In genomic region chr19:46326019-46326755, GRCm38 (mm10) we compare ENCODE assay signal across 9 mouse cellular contexts. TPM values are rescaled to one million over a fixed set of nuclear protein-coding genes. Genes with fewer than 3 reads are reported as not detected.
DNase-seq lines count a peak whose midpoint lies in the region; ATAC-seq and TF ChIP-seq lines count a peak whose summit lies in the region.
"Had no signal": no experiment of that assay in that cellular context is flagged by ENCODE, and none has a peak within 500 bp of the region (broad histone marks: within the 10 kb centered on the region; RNA-seq: fewer than 3 reads in every experiment).

No protein-coding gene starts in this region.

- no peak for TF ChIP-seq CTCF in left cerebral cortex, adult 2 months (IDR thresholded peaks at IDR 0.05)

- ATAC-seq in hindbrain, embryonic 13.5 days (ENCODE audit: low FRiP score), result no peak; the same call in 1 of the 2 replicates
- ATAC-seq in neural tube, embryonic 12.5 days (ENCODE audit: low FRiP score, low read depth), result no peak
- ATAC-seq: Patski had no signal

- H3K4me1 ChIP-seq in hindbrain, embryonic 13.5 days (replicated peaks), result peaks cover 82% of the 10 kb centered on the region
- peaks cover 45% of the 10 kb centered on the region for H3K4me1 ChIP-seq in neural tube, embryonic 12.5 days

- H3K9ac ChIP-seq in hindbrain, embryonic 13.5 days, result peak overlapping the region; percentile 84
- peak overlapping the region; percentile 35; the same call in 1 of the 2 replicates for H3K9ac ChIP-seq in neural tube, embryonic 12.5 days

- H3K4me2 ChIP-seq in hindbrain, embryonic 13.5 days, result peak overlapping the region; percentile 99
- peak overlapping the region; percentile 100 for H3K4me2 ChIP-seq in neural tube, embryonic 12.5 days (replicated peaks)

- no peaks in the 10 kb centered on the region for H3K9me3 ChIP-seq in hindbrain, embryonic 13.5 days
- no peaks in the 10 kb centered on the region for H3K9me3 ChIP-seq in neural tube, embryonic 12.5 days

- H3K27ac ChIP-seq in left cerebral cortex, adult 2 months, result peak overlapping the region; percentile 87
- H3K27ac ChIP-seq in hindbrain, embryonic 13.5 days, result peak overlapping the region; percentile 97
- no peak overlapping the region for H3K27ac ChIP-seq in neural tube, embryonic 12.5 days

- peak overlapping the region; percentile 63 for H3K4me3 ChIP-seq in left cerebral cortex, adult 2 months
- peak overlapping the region; percentile 61 for H3K4me3 ChIP-seq in hindbrain, embryonic 13.5 days
- H3K4me3 ChIP-seq in neural tube, embryonic 12.5 days, result peak overlapping the region; percentile 36

- H3K36me3 ChIP-seq in hindbrain, embryonic 13.5 days, result peaks cover 11% of the 10 kb centered on the region
- peaks cover 14% of the 10 kb centered on the region for H3K36me3 ChIP-seq in neural tube, embryonic 12.5 days

- 2% methylated on average over 29 of the region's 29 CpGs for WGBS in hindbrain, embryonic 13.5 days
- 4% methylated on average over 28 of the region's 29 CpGs for WGBS in neural tube, embryonic 12.5 days

- peaks cover 33% of the 10 kb centered on the region for H3K27me3 ChIP-seq in hindbrain, embryonic 13.5 days
- peaks cover 45% of the 10 kb centered on the region for H3K27me3 ChIP-seq in neural tube, embryonic 12.5 days (replicated peaks)

- intact Hi-C loops in left cerebral cortex, adult 2 months (cut with DNase I), result no loop called here

- DNase-seq in left cerebral cortex, adult 2 months (ENCODE audit: extremely low spot score in 1 of 2, low spot score in 2 of 2), result peak in 1 of 2 experiments; percentile 42
- no peak for DNase-seq in left cerebral cortex, adult 18-20 months (ENCODE audit: low spot score in 2 of 2)
- DNase-seq in cerebellum, adult 9-11 months, result peak; percentile 84
- DNase-seq in kidney, postnatal 25 days, result no peak
- DNase-seq in B cell, adult 2 months, result no peak
- no peak for DNase-seq in adrenal gland, adult 2 months

RNA-seq across cellular contexts. Expression of gene Psd, which starts 0.8 kb away (rescaled TPM):
- total RNA-seq in left cerebral cortex, adult 2 months (2021), result 100 to 1,000 TPM; 605 to 647 TPM
- 100 to 1,000 TPM; 612 to 681 TPM for total RNA-seq in left cerebral cortex, adult 18-20 months (2021)
- 58.4 and 59.3 TPM in 2 replicates for polyA plus RNA-seq in hindbrain, embryonic 13.5 days (2015; fragmentation: Nextera tagmentation; extraction: Ambion mirVana)
- 29.9 and 31.6 TPM in 2 replicates for polyA plus RNA-seq in neural tube, embryonic 12.5 days (2016; fragmentation: Nextera tagmentation; extraction: Ambion mirVana)
- total RNA-seq in adrenal gland, adult 2 months (2021), result 1 to 10 TPM; 7.3 to 7.9 TPM
- 13.7 and 18.1 TPM in 2 replicates for polyA plus RNA-seq in adrenal gland, adult 2 months (2012; rRNA removed)

RNA-seq across cellular contexts. Expression of gene Fbxl15, which starts 1.8 kb away (rescaled TPM):
- 10 to 100 TPM; 27.0 to 29.6 TPM for total RNA-seq in left cerebral cortex, adult 2 months (2021)
- total RNA-seq in left cerebral cortex, adult 18-20 months (2021), result 10 to 100 TPM; 30.0 to 31.1 TPM
- 39.8 and 40.0 TPM in 2 replicates for polyA plus RNA-seq in hindbrain, embryonic 13.5 days (2015; fragmentation: Nextera tagmentation; extraction: Ambion mirVana)
- polyA plus RNA-seq in neural tube, embryonic 12.5 days (2016; fragmentation: Nextera tagmentation; extraction: Ambion mirVana), result 26.8 and 28.2 TPM in 2 replicates
- total RNA-seq in adrenal gland, adult 2 months (2021), result 10 to 100 TPM in 1 of 2 experiments, 1 to 10 TPM in 1; 6.7 to 12.1 TPM
- 41.6 and 60.3 TPM in 2 replicates for polyA plus RNA-seq in adrenal gland, adult 2 months (2012; rRNA removed)

RNA-seq across cellular contexts. Expression of gene Cuedc2, which starts 12.3 kb away (rescaled TPM):
- total RNA-seq in left cerebral cortex, adult 2 months (2021), result 100 to 1,000 TPM; 188 to 196 TPM
- total RNA-seq in left cerebral cortex, adult 18-20 months (2021), result 100 to 1,000 TPM; 199 to 202 TPM
- polyA plus RNA-seq in hindbrain, embryonic 13.5 days (2015; fragmentation: Nextera tagmentation; extraction: Ambion mirVana), result 317 and 326 TPM in 2 replicates
- 284 and 289 TPM in 2 replicates for polyA plus RNA-seq in neural tube, embryonic 12.5 days (2016; fragmentation: Nextera tagmentation; extraction: Ambion mirVana)
- 10 to 100 TPM; 72.2 to 87.7 TPM for total RNA-seq in adrenal gland, adult 2 months (2021)
- polyA plus RNA-seq in adrenal gland, adult 2 months (2012; rRNA removed), result 41.3 and 42.5 TPM in 2 replicates

RNA-seq across cellular contexts. Expression of gene Mfsd13a, which starts 14.7 kb away (rescaled TPM):
- 10 to 100 TPM; 25.5 to 25.9 TPM for total RNA-seq in left cerebral cortex, adult 2 months (2021)
- 10 to 100 TPM; 22.7 to 26.4 TPM for total RNA-seq in left cerebral cortex, adult 18-20 months (2021)
- polyA plus RNA-seq in hindbrain, embryonic 13.5 days (2015; fragmentation: Nextera tagmentation; extraction: Ambion mirVana), result 8.2 and 11.2 TPM in 2 replicates
- 8.5 and 9.3 TPM in 2 replicates for polyA plus RNA-seq in neural tube, embryonic 12.5 days (2016; fragmentation: Nextera tagmentation; extraction: Ambion mirVana)
- total RNA-seq in adrenal gland, adult 2 months (2021), result 1 to 10 TPM; 7.3 to 9.6 TPM
- 43.2 and 63.5 TPM in 2 replicates for polyA plus RNA-seq in adrenal gland, adult 2 months (2012; rRNA removed)

RNA-seq across cellular contexts. Expression of gene Nfkb2, which starts 22.1 kb away (rescaled TPM):
- 1 to 10 TPM; 2.9 to 3.3 TPM for total RNA-seq in left cerebral cortex, adult 2 months (2021)
- 1 to 10 TPM; 1.9 to 2.1 TPM for total RNA-seq in left cerebral cortex, adult 18-20 months (2021)
- polyA plus RNA-seq in hindbrain, embryonic 13.5 days (2015; fragmentation: Nextera tagmentation; extraction: Ambion mirVana), result 2.3 and 2.4 TPM in 2 replicates
- 3.9 and 4.0 TPM in 2 replicates for polyA plus RNA-seq in neural tube, embryonic 12.5 days (2016; fragmentation: Nextera tagmentation; extraction: Ambion mirVana)
- total RNA-seq in adrenal gland, adult 2 months (2021), result 10 to 100 TPM; 34.9 to 44.3 TPM
- polyA plus RNA-seq in adrenal gland, adult 2 months (2012; rRNA removed), result 65.7 and 80.9 TPM in 2 replicates

Comparison
In these comparisons a context has a peak if more than half of its experiments do, and no peak if none do; other contexts are left out.
1. RNA of gene Psd, which starts 0.8 kb away (total RNA-seq): 612 to 681 TPM in left cerebral cortex, adult 18-20 months and 605 to 647 TPM in left cerebral cortex, adult 2 months; 7.3 to 7.9 TPM in adrenal gland, adult 2 months; every median in the first group is over 10 times any median in the second.
2. Peak in every context shown above with its lines, with median percentiles within 50 percentile points of each other: H3K4me3 ChIP-seq.